Mouse (Mus musculus): Measurements from ENCODE around the gene Hoxc10.

Hoxc10 gene

GRCm38 (mm10) chr15:102966776-102967311 is at the start of gene Hoxc10:
Gene Hoxc10, plus strand, starts transcription at chr15:102966796.
- no peak for DNase-seq (ENCODE audit: low spot score in 2 of 2)

GRCm38 (mm10) chr15:102917972-102918572 is 48.5 kb upstream of the Hoxc10 start:
- DNase-seq (ENCODE audit: low spot score in 2 of 2): no peak

GRCm38 (mm10) chr15:102918611-102919265 is 47.9 kb upstream of the Hoxc10 start:
- DNase-seq (ENCODE audit: low spot score in 2 of 2): no peak

GRCm38 (mm10) chr15:102919336-102920180 is 47.0 kb upstream of the Hoxc10 start:
- no peak for DNase-seq (ENCODE audit: low spot score in 2 of 2)

- peak; percentile 54 to 74 for DNase-seq (ENCODE audit: low spot score in 2 of 2)
These were observed 46.0 kb upstream of the Hoxc10 start for GRCm38 (mm10) chr15:102920619-102921018.

- no peak for DNase-seq (ENCODE audit: low spot score in 2 of 2)
These were observed 45.3 kb upstream of the Hoxc10 start, which contains the start of gene Hoxc13 for GRCm38 (mm10) chr15:102921053-102922011. Gene Hoxc13, plus strand, starts transcription at chr15:102921103.

GRCm38 (mm10) chr15:102922012-102922362 is 44.6 kb upstream of the Hoxc10 start:
- peak in 1 of 2 experiments; percentile 73 for DNase-seq (ENCODE audit: low spot score in 2 of 2)

- no peak for DNase-seq (ENCODE audit: low spot score in 2 of 2)
These were observed 43.7 kb upstream of the Hoxc10 start for GRCm38 (mm10) chr15:102922636-102923500.

GRCm38 (mm10) chr15:102927032-102927645 is 39.5 kb upstream of the Hoxc10 start:
- DNase-seq (ENCODE audit: low spot score in 2 of 2): no peak

GRCm38 (mm10) chr15:102931706-102932358 is 34.8 kb upstream of the Hoxc10 start:
- no peak for DNase-seq (ENCODE audit: low spot score in 2 of 2)

- DNase-seq (ENCODE audit: low spot score in 2 of 2): no peak
These were observed 32.2 kb upstream of the Hoxc10 start for GRCm38 (mm10) chr15:102934438-102934837.

GRCm38 (mm10) chr15:102934897-102935296 is 31.7 kb upstream of the Hoxc10 start:
- DNase-seq (ENCODE audit: low spot score in 2 of 2): no peak

- no peak for DNase-seq (ENCODE audit: low spot score in 2 of 2)
These were observed 30.2 kb upstream of the Hoxc10 start, which contains the start of gene Hoxc12 for GRCm38 (mm10) chr15:102936279-102936972. Gene Hoxc12, plus strand, starts transcription at chr15:102936757.

GRCm38 (mm10) chr15:102937036-102937666 is 29.4 kb upstream of the Hoxc10 start:
- DNase-seq (ENCODE audit: low spot score in 2 of 2): no peak

GRCm38 (mm10) chr15:102939256-102940155 is 27.1 kb upstream of the Hoxc10 start:
- no peak for DNase-seq (ENCODE audit: low spot score in 2 of 2)

GRCm38 (mm10) chr15:102942739-102943467 is 23.7 kb upstream of the Hoxc10 start:
- DNase-seq (ENCODE audit: low spot score in 2 of 2): no peak
